Mouse (Mus musculus) embryo, embryonic 11.5 days (tissue): ENCODE results near the gene Epb41l2.

Experiments
- DNase-seq: peaks from one replicate; pipeline ENCODE4 v3.0.0-alpha.2; 2012; ENCODE audit warnings: low read depth, low spot score

The Epb41l2 gene

DNA sequence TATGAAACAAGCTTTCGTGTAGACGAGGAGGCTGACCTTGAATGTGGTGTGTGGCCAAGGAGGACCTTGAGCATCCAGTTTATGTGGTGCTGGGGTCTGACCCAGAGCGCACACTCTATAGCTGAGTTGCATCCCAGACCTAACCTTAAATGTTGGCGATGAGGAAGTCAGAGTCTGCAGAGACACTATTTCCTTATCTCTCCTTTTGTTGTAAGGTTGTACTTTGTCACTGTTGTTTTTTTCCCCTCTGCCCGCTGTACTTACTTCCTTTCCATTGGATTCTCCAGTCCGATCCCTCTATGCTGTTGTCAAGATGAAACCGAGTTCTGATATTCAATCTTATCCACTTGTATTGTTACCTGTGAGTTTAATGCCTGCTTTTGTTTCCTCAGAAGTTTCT is 5.6 kb downstream of the Epb41l2 start:
- no peak for DNase-seq

- DNase-seq = no peak
Observed at GRCm38 (mm10) chr10:25365708-25366107, 6.1 kb downstream of the Epb41l2 start.

DNA sequence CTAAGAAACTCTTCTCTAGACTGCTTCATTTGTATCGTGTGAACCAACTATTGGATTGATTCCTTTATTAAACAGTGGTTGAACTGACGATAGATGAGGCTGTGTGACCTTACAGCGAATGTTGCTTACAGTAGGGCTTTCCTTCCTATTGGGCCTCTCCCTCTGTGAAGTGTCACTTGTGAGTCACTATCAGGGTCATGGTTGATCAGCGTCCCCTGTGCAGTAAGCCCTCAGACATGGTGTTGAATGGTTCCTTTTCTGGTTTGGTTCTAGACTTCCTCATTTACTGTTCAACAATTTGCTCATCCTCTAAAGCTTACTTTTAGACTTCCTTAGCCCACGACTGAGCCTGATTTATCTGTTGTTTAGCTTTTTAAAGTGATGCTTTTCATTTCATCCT is 7.1 kb downstream of the Epb41l2 start:
- DNase-seq = no peak

DNA sequence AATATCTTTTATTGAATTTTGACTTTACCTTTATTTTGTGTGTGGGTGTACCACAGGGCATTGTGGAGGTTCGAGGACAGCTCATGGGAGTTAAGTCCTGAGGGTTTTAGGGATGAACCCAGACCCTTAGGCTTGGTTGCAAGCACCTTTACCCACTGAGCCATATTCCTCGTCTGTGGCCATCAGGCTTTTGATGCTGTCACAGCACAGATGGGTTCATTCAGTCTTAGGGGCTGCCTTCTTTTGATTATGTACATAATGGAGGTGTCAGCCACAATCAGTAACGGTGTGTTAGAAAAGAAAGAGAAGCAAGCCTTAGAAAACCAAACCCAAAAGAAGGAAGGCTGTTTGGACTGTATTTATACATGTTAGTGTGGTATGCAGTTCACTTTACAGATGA is 9.3 kb downstream of the Epb41l2 start:
- DNase-seq = no peak

DNA sequence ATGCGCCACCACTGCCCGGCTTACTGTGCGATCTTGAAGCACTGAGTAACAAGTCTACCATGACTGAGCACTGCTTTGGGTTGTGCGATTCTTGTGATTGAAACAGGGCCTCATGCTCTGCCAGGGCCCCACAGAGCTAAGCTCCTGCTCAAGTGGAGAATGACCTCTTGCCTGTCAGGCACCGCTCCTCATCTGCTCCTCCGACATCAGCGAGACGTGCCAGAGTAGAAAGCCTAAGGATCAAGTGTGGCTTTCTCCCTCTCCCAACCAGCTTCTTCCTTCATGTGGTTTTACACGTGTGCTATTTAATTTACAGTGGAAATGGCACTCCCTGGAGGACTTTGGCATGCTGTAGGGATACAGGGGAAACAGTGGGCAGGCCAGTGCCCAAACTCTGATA is 10.1 kb downstream of the Epb41l2 start:
- DNase-seq = no peak

GRCm38 (mm10) chr10:25371336-25371735 is 11.7 kb downstream of the Epb41l2 start:
- DNase-seq = no peak

- no peak for DNase-seq
Observed at GRCm38 (mm10) chr10:25371915-25372371, 12.3 kb downstream of the Epb41l2 start.

- no peak for DNase-seq
Observed at GRCm38 (mm10) chr10:25372510-25373148, 13.0 kb downstream of the Epb41l2 start.

DNA sequence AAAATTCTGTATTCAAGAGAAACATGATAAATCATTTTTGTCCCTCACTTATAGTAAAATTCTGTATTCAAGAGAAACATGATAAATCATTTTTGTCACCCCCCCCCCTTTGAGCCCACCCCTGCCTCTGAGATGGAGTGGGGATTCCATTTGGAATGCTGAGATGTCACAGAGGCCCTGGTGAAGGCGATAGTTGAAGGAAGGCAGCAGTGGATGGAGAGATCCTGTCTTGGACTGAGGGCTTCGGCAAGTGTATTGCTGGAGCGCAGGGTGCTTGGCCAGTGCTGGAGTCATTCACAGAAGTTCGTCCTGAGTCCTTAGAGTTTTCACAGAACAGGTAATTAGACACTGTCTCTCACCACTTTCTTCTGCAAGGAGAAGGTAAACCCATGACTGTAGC is 15.4 kb downstream of the Epb41l2 start:
- no peak for DNase-seq

DNA sequence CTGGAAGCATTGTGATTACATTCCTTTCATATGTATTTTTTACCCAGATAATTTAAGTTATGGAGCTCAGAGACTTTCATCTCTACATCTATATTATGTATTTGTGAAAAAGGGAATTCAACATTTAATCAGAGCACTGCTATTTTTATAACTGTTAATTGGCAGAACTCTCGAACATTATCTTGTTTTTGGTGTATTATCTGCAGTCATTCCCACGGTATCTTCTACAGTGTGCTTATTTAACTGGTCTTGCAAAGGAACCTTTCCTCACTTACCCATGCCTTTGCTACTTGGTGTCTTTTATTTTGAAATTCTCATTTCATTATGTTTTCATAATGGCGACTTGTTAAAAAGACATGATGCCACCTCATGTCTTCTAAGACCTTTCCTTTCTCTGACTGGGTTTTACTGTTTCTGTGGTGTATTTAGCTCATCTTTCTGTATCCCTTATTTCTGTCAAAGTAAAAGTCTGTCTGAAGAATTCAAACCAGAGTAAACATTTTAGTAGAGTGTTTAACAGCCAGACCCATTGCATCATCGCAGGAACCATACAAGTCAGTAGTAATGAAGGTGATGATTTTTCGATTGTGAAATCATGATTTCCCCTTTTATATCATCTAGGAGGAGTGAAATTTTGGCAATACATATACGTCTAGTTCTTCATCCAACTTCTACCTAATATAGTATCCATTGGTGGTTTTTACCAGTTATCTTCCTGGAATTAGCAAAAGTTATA is 21.3 kb downstream of the Epb41l2 start:
- DNase-seq = no peak

GRCm38 (mm10) chr10:25381951-25382350 is 22.4 kb downstream of the Epb41l2 start:
- DNase-seq = no peak

GRCm38 (mm10) chr10:25383171-25383570 is 23.6 kb downstream of the Epb41l2 start:
- DNase-seq = no peak

- DNase-seq = no peak
Observed at GRCm38 (mm10) chr10:25384391-25384790, 24.8 kb downstream of the Epb41l2 start.

DNA sequence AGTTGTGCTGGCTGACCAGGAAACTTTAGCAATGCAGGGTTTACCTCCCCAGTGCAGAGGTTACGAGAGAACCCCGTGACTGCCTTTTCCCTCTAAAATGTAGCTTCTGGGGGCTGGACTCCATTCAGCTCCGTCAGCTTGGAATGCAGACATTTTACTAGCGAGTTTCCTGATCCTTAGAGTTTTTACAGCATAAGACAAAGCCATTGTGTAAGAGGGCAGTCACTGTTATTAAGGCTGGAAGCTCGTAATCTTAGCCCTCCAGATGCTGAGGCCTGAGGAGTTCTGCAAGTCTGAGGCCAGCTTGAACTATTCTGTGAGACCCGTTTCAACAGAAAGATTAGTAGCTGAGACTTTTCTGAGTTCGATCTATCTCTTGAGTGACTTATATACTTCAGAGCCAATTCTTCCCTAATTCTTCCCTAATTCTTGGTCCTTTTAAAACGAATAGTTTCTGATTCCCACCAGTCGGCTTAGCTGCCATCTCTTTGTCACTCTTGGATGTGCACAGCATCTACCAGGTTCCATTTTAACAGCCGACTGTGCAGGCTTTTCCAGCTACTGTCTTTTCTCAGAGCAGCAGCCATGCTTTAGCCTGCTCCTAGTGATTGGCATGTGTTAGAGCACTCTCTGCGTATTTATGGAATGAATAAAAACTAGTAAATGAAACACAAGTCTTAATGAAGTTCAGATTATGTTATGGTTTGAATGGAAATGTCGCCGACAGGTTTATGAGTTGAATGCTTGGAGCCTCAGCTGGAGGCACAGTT is 26.4 kb downstream of the Epb41l2 start:
- DNase-seq = no peak

DNA sequence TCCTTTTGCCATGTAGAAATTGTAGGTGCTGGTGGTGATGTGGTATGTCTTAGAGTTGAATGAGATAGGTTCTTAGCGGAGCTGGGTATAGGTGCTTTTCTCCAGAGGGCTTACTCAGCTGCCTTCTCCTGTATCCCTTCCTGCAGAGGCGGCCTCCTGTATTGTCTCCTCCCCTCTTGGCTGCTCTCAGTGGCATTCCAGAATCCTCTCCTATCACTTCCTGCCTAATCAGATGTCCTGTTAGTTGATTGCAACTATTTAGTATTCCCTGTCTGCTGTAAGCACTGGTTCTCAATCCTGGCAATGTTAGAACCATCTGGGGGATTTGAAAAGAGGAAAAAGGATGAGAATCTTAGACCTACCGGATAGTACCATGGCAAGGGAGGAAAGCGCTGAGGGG is 27.3 kb downstream of the Epb41l2 start:
- no peak for DNase-seq

DNA sequence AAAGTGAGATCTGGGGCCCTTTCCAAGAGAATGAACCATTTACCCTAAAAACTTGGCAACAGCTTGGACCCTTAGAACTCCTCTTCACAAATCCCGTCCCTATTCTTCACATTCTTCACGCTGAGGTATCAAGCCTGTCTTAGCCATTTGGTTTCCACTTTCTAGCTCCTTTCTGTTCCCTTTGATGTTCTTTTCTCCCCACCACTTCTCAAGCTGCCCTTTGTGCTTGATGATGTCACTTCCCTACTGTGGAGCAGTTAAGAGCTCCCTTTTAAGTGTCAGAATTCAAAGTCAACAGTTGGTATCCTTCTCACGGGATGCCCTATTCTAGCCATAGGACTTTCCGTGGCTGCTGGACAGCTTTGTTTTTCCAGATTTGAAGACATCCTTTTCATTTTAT is 27.7 kb downstream of the Epb41l2 start:
- no peak for DNase-seq

DNA sequence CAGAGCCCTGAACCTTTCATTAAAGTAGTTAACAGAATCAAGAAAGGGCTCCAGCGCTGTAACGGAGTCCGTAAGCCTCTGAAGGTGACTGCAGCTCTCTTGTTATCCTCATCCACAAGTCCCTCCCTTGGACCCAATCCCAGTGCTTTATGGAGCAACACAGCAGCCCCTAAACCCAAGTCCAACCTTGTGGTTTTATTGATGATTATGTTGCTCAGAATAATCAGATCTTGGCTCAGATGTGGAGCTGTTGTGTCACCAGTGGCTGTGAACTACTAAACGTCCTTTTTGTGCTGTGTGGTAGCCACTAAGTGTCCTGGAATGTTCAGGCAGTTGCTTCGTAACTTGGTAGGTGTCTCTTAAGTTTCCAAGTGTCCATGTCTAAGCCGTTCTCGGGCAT is 33.2 kb downstream of the Epb41l2 start:
- no peak for DNase-seq

DNA sequence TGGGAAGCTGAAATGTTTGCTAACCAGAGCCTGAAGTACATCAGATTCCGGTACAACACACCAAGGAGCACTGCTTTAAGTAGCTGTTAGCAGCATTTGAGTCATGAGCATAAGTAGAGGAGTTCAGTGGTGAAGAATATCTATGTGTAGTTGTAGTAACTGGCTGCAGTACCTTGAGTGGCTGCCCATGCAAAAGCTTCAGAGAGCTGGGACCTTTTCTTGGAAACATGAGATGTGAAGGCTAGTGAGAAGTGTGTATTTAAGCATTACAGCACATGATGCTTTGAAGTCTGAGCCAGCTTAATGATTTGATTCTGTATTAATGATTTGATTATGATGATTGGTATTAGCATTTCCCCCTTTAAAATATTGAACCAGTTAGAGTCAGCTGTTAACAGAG is 34.1 kb downstream of the Epb41l2 start:
- no peak for DNase-seq

GRCm38 (mm10) chr10:25395236-25395886 is 35.8 kb downstream of the Epb41l2 start:
- DNase-seq = no peak

DNA sequence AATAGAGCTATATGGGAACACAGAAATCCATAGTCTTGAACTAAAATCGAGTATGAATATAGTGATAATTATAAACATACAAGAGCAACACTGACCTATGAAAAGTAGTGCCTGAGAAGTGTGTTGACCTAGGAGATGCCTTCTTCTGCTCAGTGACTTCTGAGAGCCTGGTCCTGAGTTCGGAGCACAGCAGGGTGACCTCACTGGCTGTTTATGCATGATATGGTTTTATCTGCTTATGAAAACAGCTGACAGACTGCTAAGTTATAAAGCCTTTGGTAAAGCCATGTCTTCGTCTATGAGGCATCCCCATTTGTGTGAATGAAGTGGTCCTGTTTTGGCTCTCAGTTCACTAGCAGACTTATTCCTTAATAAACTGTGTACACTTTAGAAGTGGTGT is 37.3 kb downstream of the Epb41l2 start:
- DNase-seq = no peak

DNA sequence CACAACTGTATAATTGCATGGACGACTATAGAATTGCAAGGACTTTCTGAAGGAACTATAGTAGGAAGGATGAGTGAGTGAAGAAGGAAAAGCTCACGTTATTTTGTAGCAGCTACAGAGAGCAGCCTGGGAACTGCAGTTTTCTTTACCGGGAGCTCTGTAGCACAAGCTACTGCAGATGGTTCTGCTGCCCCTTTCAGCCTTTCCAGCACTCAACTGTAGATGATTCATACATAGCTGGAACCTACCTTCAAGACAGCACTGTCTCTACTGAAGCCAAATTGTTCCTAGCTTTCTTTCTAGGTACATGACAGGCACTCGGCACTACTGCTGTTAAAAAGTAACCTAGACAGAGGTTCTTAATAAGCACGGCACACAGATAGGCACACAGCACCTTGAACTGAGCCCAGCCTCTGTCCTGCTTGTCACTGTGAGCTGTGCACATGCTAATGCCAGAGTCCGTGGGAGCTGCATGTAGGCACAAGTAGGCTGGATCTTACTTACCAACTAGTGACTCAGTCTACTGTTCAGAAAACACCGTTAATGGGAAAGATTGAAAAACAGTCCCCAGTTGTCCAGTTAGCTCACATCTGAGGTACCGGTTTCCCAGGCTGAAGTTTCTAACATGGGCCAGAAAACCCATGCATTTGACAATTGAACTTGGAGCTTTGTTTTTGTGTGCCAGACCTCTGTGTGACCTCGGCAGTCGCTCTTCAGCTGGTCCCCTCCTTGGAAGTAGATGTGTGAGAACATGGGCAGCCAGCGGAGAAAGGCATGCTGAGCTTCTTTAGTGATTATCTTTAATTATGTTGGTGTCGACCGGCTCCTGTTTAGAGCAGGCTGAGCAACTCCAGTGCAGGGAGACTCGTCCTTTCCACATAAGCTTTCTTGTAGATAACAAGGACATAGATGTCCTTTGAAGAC is 38.4 kb downstream of the Epb41l2 start:
- DNase-seq = no peak
